Mouse (Mus musculus) liver, postnatal 0 days (tissue): ENCODE data around the gene Fbxo42. TPM values are rescaled to one million over a fixed set of nuclear protein-coding genes. Genes with fewer than 3 reads are reported as not detected.

ENCODE experiments used
- ATAC-seq: fragments of 200-750 bp; cut with Nextera tagmentation; 2 replicates; pipeline ENCODE4 v1.8.0; 2017; ENCODE audit warnings: mild to moderate bottlenecking, moderate library complexity
- DNase-seq: peaks from one replicate; pipeline ENCODE4 v3.0.0-alpha.2; 2016
- H3K27ac ChIP-seq: fragments of 300-500 bp; sonication (generic); 2 replicates; pipeline ENCODE4 v1.5.1; 2014; ENCODE audit warnings: antibody characterized with exemption, moderate library complexity, mild to moderate bottlenecking, low read depth
- H3K27me3 ChIP-seq: fragments of 300-500 bp; sonication (generic); 2 replicates; pipeline ENCODE4 v1.6.1; 2014; ENCODE audit warnings: low read length, control low read depth, mixed read lengths; ENCODE audit not compliant: insufficient read depth
- H3K36me3 ChIP-seq: fragments of 300-500 bp; sonication (generic); replicated peaks from 2 replicates; pipeline ENCODE4 v1.6.1; 2014; ENCODE audit warnings: mild to moderate bottlenecking, control low read depth, low read length, moderate library complexity, mixed read lengths; ENCODE audit not compliant: insufficient read depth
- H3K4me1 ChIP-seq: fragments of 300-500 bp; sonication (generic); 2 replicates; pipeline ENCODE4 v1.6.1; 2014; ENCODE audit warnings: antibody characterized with exemption, mild to moderate bottlenecking, control low read depth; ENCODE audit not compliant: insufficient read depth
- H3K4me2 ChIP-seq: fragments of 300-500 bp; sonication (generic); 2 replicates; pipeline ENCODE4 v1.6.1; 2014; ENCODE audit warnings: low read depth, mild to moderate bottlenecking, low read length, moderate library complexity, mixed read lengths
- H3K4me3 ChIP-seq: fragments of 300-500 bp; sonication (generic); 2 replicates; pipeline ENCODE4 v1.5.1; 2014; ENCODE audit warnings: low read depth, low read length
- H3K9ac ChIP-seq: fragments of 300-500 bp; sonication (generic); replicated peaks from 2 replicates; pipeline ENCODE4 v1.6.1; 2014; ENCODE audit warnings: mild to moderate bottlenecking, moderate library complexity
- H3K9me3 ChIP-seq: fragments of 300-500 bp; sonication (generic); 2 replicates; pipeline ENCODE4 v1.6.1; 2016; ENCODE audit warnings: mild to moderate bottlenecking, control low read depth, low read length, mixed read lengths
- CTCF ChIP-seq: sonication (generic); IDR thresholded peaks from 2 replicates; pipeline ENCODE4 v1.5.1; 2016; ENCODE audit warnings: antibody characterized with exemption, low read depth
- EP300 ChIP-seq: IDR thresholded peaks from 2 replicates; pipeline ENCODE4 v1.6.1; 2016; ENCODE audit warnings: antibody characterized with exemption, low read depth, mild to moderate bottlenecking
- WGBS: fragments of 180-500 bp; shearing (Covaris S2); extraction: QIAGEN DNeasy Blood & Tissue Kit; methylation state at CpG from one replicate; pipeline ENCODE4 v1.1.7; 2014; ENCODE audit not compliant: insufficient replicate concordance; 5-methylcytosine and 5-hydroxymethylcytosine counted together
- polyA plus RNA-seq: library from polyadenylated mRNA; unstranded; fragments of >200 nt; fragmentation: Nextera tagmentation; extraction: Ambion mirVana; gene quantifications from 2 replicates; pipeline ENCODE4 v1.2.1, GENCODE M21; 2015

Fbxo42 gene
- polyA plus RNA-seq, 1 experiment from 2014 or later, result 11.7 TPM

DNA sequence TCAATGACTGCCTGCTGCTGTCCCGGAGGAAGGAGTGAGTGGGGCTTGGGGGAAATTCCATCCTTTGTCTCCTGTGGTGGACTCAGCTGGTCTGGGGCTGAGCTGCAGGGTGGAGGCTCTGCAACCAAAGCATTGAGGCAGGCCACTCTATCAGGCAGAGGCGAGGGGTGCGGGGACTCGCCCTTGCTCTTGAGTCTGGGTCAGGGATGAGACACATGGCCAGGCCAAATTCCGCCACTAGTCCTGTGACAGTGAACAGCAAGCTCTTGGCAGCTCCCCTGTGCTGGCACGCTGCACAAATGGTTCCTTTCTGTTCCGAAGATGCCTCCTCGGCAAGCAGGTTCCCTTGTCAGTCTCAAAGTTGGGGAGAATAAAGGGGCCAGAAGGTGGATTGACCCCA, 103.4 kb downstream of the Fbxo42 start:
- Histone ChIP-seq H3K4me2 (no peak overlapping the region), H3K4me3 (no peak overlapping the region), H3K4me1 (peaks cover 3% of the 10 kb centered on the region), H3K9ac (no peak overlapping the region), H3K27me3 (peaks cover 36% of the 10 kb centered on the region), H3K27ac (no peak overlapping the region), H3K36me3 (no peaks in the 10 kb centered on the region), H3K9me3 (no peaks in the 10 kb centered on the region)
- WGBS, result 76% methylated on average over 8 of the region's 8 CpGs
- DNase-seq (no peak), ATAC-seq (no peak)
- TF ChIP-seq EP300 (no peak), CTCF (no peak)

DNA sequence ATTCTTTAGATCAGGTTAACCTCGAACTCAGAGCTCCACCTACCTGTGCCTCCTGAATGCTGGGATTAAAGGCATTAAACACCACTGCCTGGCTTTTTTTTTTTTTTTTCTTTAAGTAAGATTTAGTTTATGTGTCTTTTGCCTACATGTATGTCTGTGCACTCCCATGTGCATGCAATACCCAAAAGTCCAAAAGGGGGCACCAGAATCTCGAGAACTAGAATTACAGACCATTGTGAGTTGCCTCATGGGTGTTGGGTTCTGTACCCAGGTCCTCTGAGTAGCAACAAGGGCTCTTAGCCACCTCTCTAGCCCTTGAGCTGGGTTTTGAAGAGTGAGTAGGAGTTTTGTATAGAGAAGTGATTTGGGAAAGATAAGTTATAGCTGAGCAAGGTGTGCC, 104.9 kb downstream of the Fbxo42 start:
- Histone ChIP-seq H3K4me3 (no peak overlapping the region), H3K9ac (no peak overlapping the region), H3K4me2 (no peak overlapping the region), H3K27me3 (peaks cover 21% of the 10 kb centered on the region), H3K9me3 (no peaks in the 10 kb centered on the region), H3K4me1 (peaks cover 3% of the 10 kb centered on the region), H3K27ac (no peak overlapping the region), H3K36me3 (no peaks in the 10 kb centered on the region)
- no peak for ATAC-seq
- 56% methylated on average over 2 of the region's 2 CpGs for WGBS
- no peak for DNase-seq
- TF ChIP-seq CTCF, result 0 out of 2 replicates have a peak, but pooled peaks have one; percentile 25
- no peak for TF ChIP-seq EP300

Other genes with a start within 250 kb of the Fbxo42 start
- gene Padi2, start 241.6 kb upstream of the Fbxo42 start, polyA plus RNA-seq, result 1.9 and 2.1 TPM in 2 replicates
- gene Sdhb, start 186.7 kb upstream of the Fbxo42 start, polyA plus RNA-seq, result 312 and 329 TPM in 2 replicates
- gene Atp13a2, start 161.0 kb upstream of the Fbxo42 start, polyA plus RNA-seq, result 13.2 and 15.8 TPM in 2 replicates
- 14.1 and 14.6 TPM in 2 replicates for gene Mfap2, start 137.5 kb upstream of the Fbxo42 start, polyA plus RNA-seq
- 0.32 and 0.47 TPM in 2 replicates for gene Crocc, start 87.4 kb upstream of the Fbxo42 start, polyA plus RNA-seq
- 47.1 and 53.0 TPM in 2 replicates for gene Necap2, start 69.6 kb upstream of the Fbxo42 start, polyA plus RNA-seq
- not detected in 2 replicates for gene Spata21, start 59.6 kb upstream of the Fbxo42 start, polyA plus RNA-seq
- gene Szrd1, start 8.1 kb upstream of the Fbxo42 start, polyA plus RNA-seq, result 16.8 and 17.7 TPM in 2 replicates
- 0.43 and 0.79 TPM in 2 replicates for gene Rsg1, start 66.0 kb downstream of the Fbxo42 start, polyA plus RNA-seq
- gene Arhgef19, start 91.6 kb downstream of the Fbxo42 start, polyA plus RNA-seq, result 3.0 and 4.2 TPM in 2 replicates
- gene Epha2, start 153.3 kb downstream of the Fbxo42 start, polyA plus RNA-seq, result 1.5 and 2.4 TPM in 2 replicates
- 0.53 and 0.96 TPM in 2 replicates for gene Fam131c, start 220.3 kb downstream of the Fbxo42 start, polyA plus RNA-seq